Mouse (Mus musculus) neural tube, postnatal 0 days (tissue): Measurements from ENCODE around the gene Slit2. TPM values are rescaled to one million over a fixed set of nuclear protein-coding genes. Genes with fewer than 3 reads are reported as not detected.

Source experiments
- microRNA-seq: library from miRNA; unstranded; fragments of <30 nt; microRNA quantifications from one replicate; pipeline ENCODE4, GENCODE M21; 2016
- polyA plus RNA-seq: library from polyadenylated mRNA; unstranded; fragments of >200 nt; fragmentation: Nextera tagmentation; extraction: Ambion mirVana; gene quantifications from 2 replicates; pipeline ENCODE4 v1.2.1, GENCODE M21; 2015

The Slit2 gene
- 16.7 and 20.0 TPM in 2 replicates for polyA plus RNA-seq

GRCm38 (mm10) chr5:47982941-47983701, at the start of gene Slit2:
TSS of gene Slit2 (plus strand) at chr5:47983138.

GRCm38 (mm10) chr5:48327652-48328051, 344.7 kb downstream of the Slit2 start, which contains the start of gene 5730480H06Rik:
TSS of gene 5730480H06Rik (plus strand) at chr5:48327952.

Small RNAs within 50 kb of the gene (microRNA-seq; reads per million reads assigned to microRNA genes)
- 41.8 reads per million, percentile 34 among the genes with 10 or more reads in this experiment for gene Mir218-1
